Mouse (Mus musculus): ENCODE measurements at regions not wholly inside any gene's neighbourhood (a gene's known extent, or its start where the extent isn't known, plus 50 kb on each side); places are given as distances from the start of the nearest gene placed in this dataset.

- Histone ChIP-seq H3K4me2 (ENCODE audit: low read length) (no peak overlapping the region), H3K36me3 (ENCODE audit: control insufficient read depth, insufficient read depth) (no peaks in the 10 kb centered on the region), H3K4me3 (replicated peaks; ENCODE audit: low read length) (no peak overlapping the region), H3K4me1 (replicated peaks; ENCODE audit: control insufficient read depth, insufficient read depth, low read length) (peaks cover 17% of the 10 kb centered on the region), H3K9ac (replicated peaks; ENCODE audit: low read depth, low read length) (no peak overlapping the region), H3K9me3 (ENCODE audit: control insufficient read depth, low read length) (no peaks in the 10 kb centered on the region), H3K27ac (ENCODE audit: low read length) (peak overlapping the region; percentile 26), H3K27me3 (replicated peaks; ENCODE audit: control insufficient read depth, insufficient read depth, low read length) (no peaks in the 10 kb centered on the region)
- 20% methylated on average over 7 of the region's 7 CpGs for WGBS
- peak; percentile 84 for ATAC-seq
Measured at GRCm38 (mm10) chr4:140405993-140406881, 159.7 kb upstream of the Igsf21 start.

GRCm38 (mm10) chr4:140405427-140405826 lies 158.8 kb upstream of the Igsf21 start:
- Histone ChIP-seq H3K27ac (ENCODE audit: low read length) (no peak overlapping the region), H3K9ac (replicated peaks; ENCODE audit: low read depth, low read length) (no peak overlapping the region), H3K9me3 (ENCODE audit: control insufficient read depth, low read length) (no peaks in the 10 kb centered on the region), H3K4me3 (replicated peaks; ENCODE audit: low read length) (no peak overlapping the region), H3K4me1 (replicated peaks; ENCODE audit: control insufficient read depth, insufficient read depth, low read length) (peaks cover 17% of the 10 kb centered on the region), H3K36me3 (ENCODE audit: control insufficient read depth, insufficient read depth) (no peaks in the 10 kb centered on the region), H3K27me3 (replicated peaks; ENCODE audit: control insufficient read depth, insufficient read depth, low read length) (no peaks in the 10 kb centered on the region), H3K4me2 (ENCODE audit: low read length) (no peak overlapping the region)
- 77% methylated on average over 9 of the region's 9 CpGs for WGBS
- ATAC-seq = no peak

GRCm38 (mm10) chr4:140403128-140403527 lies 156.5 kb upstream of the Igsf21 start:
- H3K4me2 ChIP-seq (ENCODE audit: low read length) = no peak overlapping the region
- no peak overlapping the region for H3K9ac ChIP-seq (replicated peaks; ENCODE audit: low read depth, low read length)
- peaks cover 17% of the 10 kb centered on the region for H3K4me1 ChIP-seq (replicated peaks; ENCODE audit: control insufficient read depth, insufficient read depth, low read length)
- no peaks in the 10 kb centered on the region for H3K9me3 ChIP-seq (ENCODE audit: control insufficient read depth, low read length)
- no peak overlapping the region for H3K27ac ChIP-seq (ENCODE audit: low read length)
- no peaks in the 10 kb centered on the region for H3K27me3 ChIP-seq (replicated peaks; ENCODE audit: control insufficient read depth, insufficient read depth, low read length)
- no peaks in the 10 kb centered on the region for H3K36me3 ChIP-seq (ENCODE audit: control insufficient read depth, insufficient read depth)
- no peak for ATAC-seq
- WGBS = 34% methylated on average over 8 of the region's 8 CpGs
- no peak overlapping the region for H3K4me3 ChIP-seq (replicated peaks; ENCODE audit: low read length)

- no peak overlapping the region for H3K4me3 ChIP-seq (replicated peaks; ENCODE audit: low read length)
- H3K27ac ChIP-seq (ENCODE audit: low read length) = no peak overlapping the region
- WGBS = 27% methylated on average over 7 of the region's 7 CpGs
- H3K36me3 ChIP-seq (ENCODE audit: control insufficient read depth, insufficient read depth) = no peaks in the 10 kb centered on the region
- no peaks in the 10 kb centered on the region for H3K9me3 ChIP-seq (ENCODE audit: control insufficient read depth, low read length)
- no peak overlapping the region for H3K9ac ChIP-seq (replicated peaks; ENCODE audit: low read depth, low read length)
- H3K27me3 ChIP-seq (replicated peaks; ENCODE audit: control insufficient read depth, insufficient read depth, low read length) = no peaks in the 10 kb centered on the region
- ATAC-seq = peak; percentile 19; the same call in 1 of the 2 replicates
- H3K4me1 ChIP-seq (replicated peaks; ENCODE audit: control insufficient read depth, insufficient read depth, low read length) = peaks cover 17% of the 10 kb centered on the region
- H3K4me2 ChIP-seq (ENCODE audit: low read length) = no peak overlapping the region
Measured at GRCm38 (mm10) chr4:140402319-140402718, 155.7 kb upstream of the Igsf21 start.

- peaks cover 15% of the 10 kb centered on the region for H3K4me1 ChIP-seq (replicated peaks; ENCODE audit: control insufficient read depth, insufficient read depth, low read length)
- ATAC-seq = no peak
- no peak overlapping the region for H3K4me2 ChIP-seq (ENCODE audit: low read length)
- no peaks in the 10 kb centered on the region for H3K27me3 ChIP-seq (replicated peaks; ENCODE audit: control insufficient read depth, insufficient read depth, low read length)
- no peak overlapping the region for H3K27ac ChIP-seq (ENCODE audit: low read length)
- no peak overlapping the region for H3K4me3 ChIP-seq (replicated peaks; ENCODE audit: low read length)
- whole genome bisulfite sequencing = 81% methylated on average over 10 of the region's 10 CpGs
- H3K9me3 ChIP-seq (ENCODE audit: control insufficient read depth, low read length) = no peaks in the 10 kb centered on the region
- no peaks in the 10 kb centered on the region for H3K36me3 ChIP-seq (ENCODE audit: control insufficient read depth, insufficient read depth)
- H3K9ac ChIP-seq (replicated peaks; ENCODE audit: low read depth, low read length) = no peak overlapping the region
Measured at GRCm38 (mm10) chr4:140401632-140402031, 155.0 kb upstream of the Igsf21 start.

GRCm38 (mm10) chr4:140396548-140396947 lies 150.0 kb upstream of the Igsf21 start:
- Histone ChIP-seq H3K4me1 (replicated peaks; ENCODE audit: control insufficient read depth, insufficient read depth, low read length) (peaks cover 6% of the 10 kb centered on the region), H3K9me3 (ENCODE audit: control insufficient read depth, low read length) (no peaks in the 10 kb centered on the region), H3K9ac (replicated peaks; ENCODE audit: low read depth, low read length) (no peak overlapping the region), H3K27me3 (replicated peaks; ENCODE audit: control insufficient read depth, insufficient read depth, low read length) (no peaks in the 10 kb centered on the region), H3K27ac (ENCODE audit: low read length) (no peak overlapping the region), H3K4me2 (ENCODE audit: low read length) (no peak overlapping the region), H3K4me3 (replicated peaks; ENCODE audit: low read length) (no peak overlapping the region), H3K36me3 (ENCODE audit: control insufficient read depth, insufficient read depth) (no peaks in the 10 kb centered on the region)
- no peak for ATAC-seq
- WGBS = 46% methylated on average over 8 of the region's 8 CpGs

- 37% methylated on average over 7 of the region's 7 CpGs for WGBS
Measured at GRCm38 (mm10) chr4:140392290-140392689, 145.7 kb upstream of the Igsf21 start.

GRCm38 (mm10) chr4:140390684-140391234 lies 144.2 kb upstream of the Igsf21 start:
- ATAC-seq = no peak
- Histone ChIP-seq H3K9me3 (ENCODE audit: control insufficient read depth, low read length) (no peaks in the 10 kb centered on the region), H3K36me3 (ENCODE audit: control insufficient read depth, insufficient read depth) (no peaks in the 10 kb centered on the region), H3K27ac (ENCODE audit: low read length) (no peak overlapping the region), H3K27me3 (replicated peaks; ENCODE audit: control insufficient read depth, insufficient read depth, low read length) (no peaks in the 10 kb centered on the region), H3K4me2 (ENCODE audit: low read length) (no peak overlapping the region), H3K4me3 (replicated peaks; ENCODE audit: low read length) (no peak overlapping the region), H3K4me1 (replicated peaks; ENCODE audit: control insufficient read depth, insufficient read depth, low read length) (no peaks in the 10 kb centered on the region), H3K9ac (replicated peaks; ENCODE audit: low read depth, low read length) (no peak overlapping the region)
- 62% methylated on average over 12 of the region's 12 CpGs for WGBS

More at GRCm38 (mm10) chr4:140392290-140392689, 145.7 kb upstream of the Igsf21 start:
- H3K36me3 ChIP-seq (ENCODE audit: control insufficient read depth, insufficient read depth) = no peaks in the 10 kb centered on the region
- no peak for ATAC-seq
- no peak overlapping the region for H3K4me3 ChIP-seq (replicated peaks; ENCODE audit: low read length)
- H3K27ac ChIP-seq (ENCODE audit: low read length) = no peak overlapping the region
- H3K4me2 ChIP-seq (ENCODE audit: low read length) = no peak overlapping the region
- peaks cover 6% of the 10 kb centered on the region for H3K4me1 ChIP-seq (replicated peaks; ENCODE audit: control insufficient read depth, insufficient read depth, low read length)
- no peaks in the 10 kb centered on the region for H3K27me3 ChIP-seq (replicated peaks; ENCODE audit: control insufficient read depth, insufficient read depth, low read length)
- no peaks in the 10 kb centered on the region for H3K9me3 ChIP-seq (ENCODE audit: control insufficient read depth, low read length)
- no peak overlapping the region; the same call in 1 of the 2 replicates for H3K9ac ChIP-seq (replicated peaks; ENCODE audit: low read depth, low read length)

- Histone ChIP-seq H3K9me3 (ENCODE audit: control insufficient read depth, low read length) (no peaks in the 10 kb centered on the region), H3K36me3 (ENCODE audit: control insufficient read depth, insufficient read depth) (no peaks in the 10 kb centered on the region), H3K27me3 (replicated peaks; ENCODE audit: control insufficient read depth, insufficient read depth, low read length) (no peaks in the 10 kb centered on the region), H3K4me3 (replicated peaks; ENCODE audit: low read length) (no peak overlapping the region), H3K4me2 (ENCODE audit: low read length) (no peak overlapping the region), H3K4me1 (replicated peaks; ENCODE audit: control insufficient read depth, insufficient read depth, low read length) (peaks cover 5% of the 10 kb centered on the region), H3K9ac (replicated peaks; ENCODE audit: low read depth, low read length) (no peak overlapping the region), H3K27ac (ENCODE audit: low read length) (no peak overlapping the region)
- ATAC-seq = no peak
- 38% methylated on average over 6 of the region's 6 CpGs for WGBS
Measured at GRCm38 (mm10) chr4:140385686-140386085, 139.1 kb upstream of the Igsf21 start.
